Mouse (Mus musculus) forelimb bud, embryonic 11.5 days (tissue): Measurements from ENCODE around the gene Mfsd2a.
"Not testable (repeated sequence)": the region's sequence is repeated elsewhere in the genome, so short reads cannot be mapped to it uniquely, and the experiment has no call there.

ENCODE experiments used
- DNase-seq: peaks from one replicate; pipeline ENCODE4 v3.0.0-alpha.2; 2012; ENCODE audit warnings: low read depth, low spot score

Mfsd2a gene

DNA sequence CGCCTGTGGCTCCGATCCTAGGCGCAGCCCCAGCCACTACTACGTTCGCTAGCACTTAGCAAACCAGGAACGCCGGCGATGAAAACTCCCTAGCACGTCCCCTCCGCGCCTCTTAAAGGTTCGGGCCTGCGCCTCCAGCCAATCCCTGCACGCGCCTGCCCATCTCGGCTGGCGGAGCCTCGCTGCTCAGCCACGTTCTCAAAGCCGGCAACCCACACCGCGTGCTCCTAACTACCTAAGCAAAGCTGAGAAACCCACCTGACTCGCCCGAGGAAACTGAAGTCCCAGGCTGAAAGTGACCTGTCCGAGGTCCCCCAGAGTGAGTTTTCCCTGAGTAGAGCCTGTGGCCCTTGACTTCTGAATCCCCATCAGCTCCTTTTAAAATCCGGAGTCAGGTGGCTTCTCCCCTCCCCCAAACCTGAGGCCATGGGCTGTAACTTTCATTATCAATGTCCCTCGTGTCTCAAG is at the start of gene Mfsd2a:
Gene Mfsd2a, minus strand, starts transcription at position 89 of the 468 bp plus-strand sequence.
- peak; percentile 80 for DNase-seq

DNA sequence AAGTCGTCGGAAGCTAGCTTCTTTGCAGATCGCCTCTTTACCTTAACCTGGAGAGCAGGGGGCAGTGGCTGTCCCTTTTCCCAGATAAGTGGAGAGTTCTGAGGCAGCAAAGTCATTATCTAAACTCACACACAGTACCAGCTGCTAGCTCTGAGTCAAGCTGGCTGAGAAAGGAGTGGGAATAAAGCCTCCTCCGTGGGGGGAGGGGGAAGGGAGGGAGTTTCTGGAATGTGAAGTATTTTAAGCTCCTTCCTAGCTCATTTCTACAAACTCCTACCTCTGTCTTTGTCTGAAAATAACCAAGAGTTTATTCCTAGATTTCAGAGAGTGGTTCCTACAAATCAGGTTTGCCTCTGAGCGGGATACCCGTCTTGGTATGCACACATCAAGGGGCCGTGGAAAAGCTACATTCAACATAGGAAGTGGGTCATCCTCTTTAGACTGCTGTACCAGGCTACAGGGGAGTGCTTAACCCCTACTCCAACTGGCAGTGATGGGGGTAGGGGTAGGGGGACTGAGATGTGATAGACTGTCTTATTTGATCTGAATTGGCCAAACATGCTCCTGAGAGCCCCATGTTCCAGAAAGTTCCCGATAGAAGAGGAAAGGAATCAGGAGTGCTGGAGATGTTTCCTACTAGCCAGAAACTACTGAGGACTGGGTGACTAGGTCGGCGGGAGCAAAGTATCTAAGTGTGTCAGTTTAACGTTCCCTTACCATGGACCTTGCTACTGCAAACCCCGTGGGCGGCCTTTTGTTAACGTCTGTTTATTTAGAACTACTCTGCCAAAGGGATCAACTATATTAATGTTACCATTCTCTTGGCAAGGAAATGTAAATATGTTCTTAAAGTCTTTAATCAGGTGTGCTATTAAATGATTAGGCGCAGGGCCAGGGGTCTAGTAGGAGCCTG is 44.3 kb upstream of the Mfsd2a start:
- no peak for DNase-seq

DNA sequence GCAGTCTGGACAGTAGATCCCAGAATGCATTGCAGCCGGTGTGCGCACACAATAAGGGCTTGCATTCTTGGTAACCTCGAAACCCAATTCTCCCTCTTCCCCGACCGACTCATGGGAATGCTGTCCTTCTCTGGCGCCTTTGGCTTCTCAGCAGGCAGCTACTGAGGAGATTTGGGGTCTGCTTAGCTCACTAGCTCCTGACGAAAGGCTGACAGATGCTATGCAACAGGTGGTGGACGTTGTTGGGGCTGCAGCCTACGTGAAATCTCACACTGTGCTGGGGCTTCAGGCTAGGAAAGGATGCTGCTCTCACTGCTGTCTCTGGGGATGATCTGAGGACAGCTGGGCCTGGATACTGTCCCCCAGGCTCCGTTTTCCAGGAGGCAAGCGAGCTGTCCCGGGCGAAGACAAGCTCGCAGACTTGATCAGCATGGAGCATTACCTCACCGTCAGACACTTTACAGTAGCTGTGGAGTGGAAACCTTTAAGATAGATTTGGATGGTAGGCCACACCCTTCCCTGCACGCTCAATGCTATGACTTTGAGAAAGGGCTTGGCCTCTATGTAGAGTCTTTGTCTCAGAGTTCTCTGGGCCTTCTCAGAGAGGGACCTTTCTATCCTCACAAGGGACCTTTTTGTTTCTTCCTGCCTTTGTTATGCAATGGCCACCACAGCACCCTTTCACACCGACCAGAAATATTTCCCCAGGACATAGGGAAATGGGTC is 39.8 kb upstream of the Mfsd2a start:
- DNase-seq = no peak

DNA sequence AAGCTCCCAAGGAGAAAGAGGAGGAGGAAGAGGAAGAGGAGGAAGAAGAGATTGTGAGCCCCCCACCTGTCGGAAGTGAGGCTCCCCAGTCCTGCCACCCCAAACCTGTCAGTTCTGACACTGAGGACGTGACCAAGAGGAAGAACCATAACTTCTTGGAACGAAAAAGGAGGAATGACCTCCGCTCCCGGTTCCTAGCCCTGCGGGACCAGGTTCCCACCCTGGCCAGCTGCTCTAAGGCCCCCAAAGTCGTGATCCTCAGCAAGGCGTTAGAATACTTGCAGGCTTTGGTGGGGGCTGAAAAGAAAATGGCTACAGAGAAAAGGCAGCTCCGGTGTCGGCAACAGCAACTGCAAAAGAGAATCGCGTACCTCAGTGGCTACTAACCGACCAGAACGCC is 39.1 kb upstream of the Mfsd2a start:
- DNase-seq = no peak

DNA sequence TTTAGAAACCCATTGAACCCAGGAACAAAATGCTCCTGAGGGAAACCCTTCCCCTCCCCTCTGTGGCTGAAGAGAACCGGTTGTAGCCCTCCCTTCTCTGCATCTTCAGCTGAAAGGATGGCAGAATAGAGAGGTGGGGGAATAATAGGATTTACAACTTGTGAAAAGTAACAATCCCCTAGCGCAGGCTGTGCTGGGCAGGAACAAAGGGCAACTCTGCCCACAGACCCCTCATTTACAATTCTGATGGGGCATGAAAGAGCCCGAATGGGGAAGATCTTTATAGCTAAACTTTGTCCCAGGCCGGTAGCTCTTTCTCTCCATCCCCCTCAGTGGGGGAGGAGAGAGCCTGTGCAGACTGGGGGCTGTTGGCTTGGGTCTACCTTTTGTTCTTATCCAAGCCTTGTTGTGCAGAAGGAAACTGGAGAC is 38.3 kb upstream of the Mfsd2a start:
- no peak for DNase-seq

DNA sequence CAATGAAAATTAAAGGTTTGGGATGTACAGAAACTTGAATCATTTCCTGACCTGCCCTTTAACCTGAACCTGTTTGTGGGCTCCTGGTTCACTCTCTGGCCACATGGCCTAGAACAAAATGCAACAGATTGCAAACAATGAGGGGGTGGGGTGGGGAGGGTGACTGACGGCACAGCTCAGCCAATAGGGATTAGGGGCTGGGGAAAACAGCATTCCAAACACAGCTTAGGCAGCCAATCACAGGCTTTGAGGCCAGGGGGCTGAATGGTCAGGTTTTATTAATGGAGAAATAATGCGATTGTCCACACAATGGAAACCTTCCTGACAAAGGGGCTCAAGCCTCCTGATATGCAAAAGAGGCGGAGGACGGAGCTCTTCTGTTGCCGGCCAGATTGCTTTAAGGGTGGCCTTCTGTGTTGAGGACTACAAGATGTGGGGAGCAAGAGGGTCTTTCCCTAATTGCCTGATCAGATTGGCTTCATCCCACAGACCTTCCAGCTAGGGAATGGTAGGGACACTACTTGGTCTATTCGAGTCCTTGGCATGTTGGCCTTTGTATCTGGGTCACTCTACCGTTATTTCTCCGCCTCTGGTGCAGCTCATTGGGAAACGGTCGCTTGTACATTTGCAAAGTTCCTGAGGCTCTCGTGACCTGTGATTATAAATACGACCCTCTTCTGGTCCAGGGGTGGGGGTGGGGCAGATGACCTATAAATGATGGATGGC is 37.7 kb upstream of the Mfsd2a start:
- peak; percentile 85 for DNase-seq

DNA sequence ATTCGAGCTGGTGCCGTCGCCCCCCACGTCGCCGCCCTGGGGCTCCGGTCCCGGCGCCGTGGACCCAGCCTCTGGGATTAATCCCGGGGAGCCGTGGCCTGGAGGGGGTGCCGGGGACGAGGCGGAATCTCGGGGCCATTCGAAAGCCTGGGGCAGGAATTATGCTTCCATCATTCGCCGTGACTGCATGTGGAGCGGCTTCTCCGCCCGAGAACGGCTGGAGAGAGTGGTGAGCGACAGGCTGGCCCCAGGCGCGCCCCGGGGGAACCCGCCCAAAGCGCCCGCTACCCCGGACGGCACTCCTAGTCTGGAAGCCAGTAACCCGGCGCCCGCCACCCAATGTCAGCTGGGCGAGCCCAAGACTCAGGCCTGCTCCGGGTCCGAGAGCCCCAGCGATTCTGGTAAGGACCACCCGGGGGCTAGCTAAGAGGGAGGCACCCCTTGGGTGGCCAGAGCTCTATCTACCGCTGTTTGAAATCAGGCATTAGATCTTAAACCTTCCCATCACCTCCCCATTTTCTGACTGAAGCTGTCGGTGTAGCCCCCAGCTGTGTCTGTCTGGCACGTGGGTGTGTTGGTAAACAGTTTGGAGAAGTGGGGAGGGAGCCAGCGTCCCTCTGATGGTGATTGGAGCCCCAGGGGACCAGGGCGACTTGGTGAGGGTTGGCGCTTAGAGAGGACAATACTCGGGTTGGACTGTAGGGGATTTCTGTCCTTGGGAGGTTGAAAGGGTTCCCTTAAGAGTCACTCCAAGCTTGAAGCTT is 35.8 kb upstream of the Mfsd2a start:
- no peak for DNase-seq

DNA sequence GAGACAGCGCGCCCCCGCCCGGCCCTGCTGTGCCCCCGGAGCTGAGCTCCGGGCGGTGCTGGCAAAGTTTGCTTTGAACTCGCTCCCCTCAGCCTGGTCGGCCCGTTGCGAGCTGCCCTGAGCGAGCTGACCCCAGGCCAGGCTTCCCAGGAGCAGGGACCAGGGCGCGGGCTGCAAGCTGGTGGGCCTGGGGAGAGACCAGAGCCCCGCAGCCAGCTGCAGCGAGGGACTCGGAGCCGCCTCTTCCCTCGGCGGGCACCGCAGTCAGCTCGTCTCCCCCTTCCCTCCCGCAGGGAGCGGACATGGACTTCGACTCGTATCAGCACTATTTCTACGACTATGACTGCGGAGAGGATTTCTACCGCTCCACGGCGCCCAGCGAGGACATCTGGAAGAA is 35.2 kb upstream of the Mfsd2a start:
- no peak for DNase-seq

DNA sequence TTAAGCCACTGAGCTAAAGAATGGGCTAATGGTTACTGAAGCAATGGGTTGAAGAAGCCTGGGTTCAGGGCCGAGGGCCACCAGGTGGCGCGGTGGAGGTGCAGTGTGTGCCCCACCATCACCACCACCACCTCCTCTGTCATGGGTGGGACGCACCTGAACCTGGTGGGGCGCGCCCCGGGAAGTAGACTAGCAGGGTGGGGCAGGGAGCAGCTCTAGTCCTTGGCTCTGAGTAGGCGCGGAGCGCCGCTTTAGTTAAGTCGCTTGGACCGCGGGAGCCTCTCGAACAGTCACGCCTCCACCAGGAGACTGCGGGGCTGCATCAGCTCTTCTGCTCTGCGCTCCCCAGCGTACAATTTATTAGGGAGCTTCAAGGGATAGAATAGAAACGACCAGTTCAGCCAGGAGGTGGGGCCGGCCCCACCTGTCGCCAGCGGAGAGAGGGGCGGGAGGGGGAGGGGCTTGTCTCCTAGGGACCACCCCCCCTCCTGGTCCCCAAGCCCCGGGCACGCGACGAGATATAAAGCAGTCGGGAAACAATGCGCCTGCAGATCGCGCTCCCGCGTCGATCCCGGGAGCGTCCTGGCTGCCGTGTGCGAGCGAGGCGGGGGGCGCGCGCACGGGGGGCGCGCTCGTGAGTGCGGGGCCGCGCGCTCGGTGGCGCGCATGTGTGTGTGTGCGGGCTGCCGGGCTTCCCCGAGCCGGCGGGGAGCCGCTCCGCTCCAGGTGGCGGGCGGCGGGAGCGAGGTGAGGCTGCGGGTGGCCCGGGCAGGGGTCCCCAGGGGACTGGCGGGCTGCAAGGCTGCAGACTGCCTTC is 34.6 kb upstream of the Mfsd2a start, which contains the start of gene Mycl:
Gene Mycl, plus strand, starts transcription at position 249 of the 817 bp plus-strand sequence.
- DNase-seq = peak; percentile 82

DNA sequence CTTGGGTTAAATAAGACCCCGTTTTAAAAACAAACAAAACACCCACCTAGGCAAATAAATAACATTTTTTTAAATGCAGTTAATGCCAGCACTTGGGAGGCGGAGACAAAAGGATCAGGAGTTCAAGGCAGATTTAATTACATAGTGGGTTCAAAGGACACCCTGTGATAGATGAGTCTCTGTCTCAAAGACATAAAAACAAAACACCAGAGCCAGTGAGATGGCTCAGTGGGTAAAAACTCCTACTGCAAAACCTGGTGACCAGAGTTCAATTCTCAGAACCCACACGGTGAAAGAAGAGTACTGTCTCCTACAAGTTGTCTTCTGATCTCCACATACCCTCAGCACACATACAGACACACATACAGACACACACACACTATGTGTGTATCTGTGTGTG is 31.3 kb upstream of the Mfsd2a start:
- no peak for DNase-seq

DNA sequence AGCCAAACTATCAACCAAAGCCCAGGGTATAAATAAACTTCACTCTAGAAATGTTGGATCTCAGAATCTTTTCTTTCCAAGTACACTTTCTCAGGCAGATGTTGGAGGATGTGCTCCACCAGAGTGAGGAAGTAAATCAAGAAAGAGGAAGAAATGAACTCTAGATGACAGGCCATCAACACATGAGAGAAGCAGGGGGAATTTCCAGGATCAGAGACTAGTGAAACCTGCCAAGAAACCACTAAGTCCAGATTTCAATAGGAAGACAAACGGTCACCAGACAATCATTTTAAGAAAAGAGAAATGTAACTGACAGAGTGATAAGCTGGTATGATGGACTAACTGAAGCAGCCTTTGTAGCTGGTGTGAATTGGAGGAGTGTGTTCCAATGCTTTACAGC is 30.2 kb upstream of the Mfsd2a start:
- no peak for DNase-seq

DNA sequence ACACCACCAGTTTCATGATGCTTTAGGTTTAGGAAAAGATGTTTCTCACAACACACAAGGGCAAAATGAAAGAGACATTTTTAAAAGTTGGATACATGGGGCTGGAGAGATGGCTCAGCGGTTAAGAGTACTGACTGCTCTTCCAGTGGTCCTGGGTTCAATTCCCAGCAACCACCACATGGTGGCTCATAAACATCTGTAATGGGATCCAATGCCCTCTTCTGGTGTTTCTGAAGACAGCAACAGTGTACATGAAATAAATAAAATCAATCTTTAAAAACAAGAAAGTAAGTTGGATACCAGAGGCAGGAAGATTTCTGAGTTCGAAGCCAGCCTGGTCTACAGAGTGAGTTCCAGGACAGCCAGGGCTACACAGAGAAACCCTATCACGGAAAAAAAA is 27.0 kb upstream of the Mfsd2a start:
- DNase-seq = not testable (repeated sequence)

DNA sequence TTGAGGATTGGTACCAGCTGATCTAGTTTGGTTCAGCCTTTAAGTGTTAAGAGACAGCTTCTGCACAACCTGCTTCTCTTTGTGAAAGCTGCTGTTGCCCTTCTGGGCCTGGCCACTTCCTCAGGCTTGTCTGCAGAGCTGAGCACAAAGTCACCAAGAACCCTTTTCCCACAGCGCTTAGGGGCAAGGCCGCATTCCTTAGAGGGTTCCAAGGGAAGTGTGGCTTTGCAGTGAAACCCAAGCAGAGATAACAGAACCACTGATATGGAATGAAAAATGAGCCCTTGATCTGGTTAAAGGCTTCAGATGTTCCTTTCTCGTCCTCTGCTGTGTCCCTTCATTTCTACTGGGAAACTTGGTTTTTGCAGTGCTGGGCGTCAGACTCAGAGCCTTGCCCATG is 26.4 kb upstream of the Mfsd2a start:
- no peak for DNase-seq

DNA sequence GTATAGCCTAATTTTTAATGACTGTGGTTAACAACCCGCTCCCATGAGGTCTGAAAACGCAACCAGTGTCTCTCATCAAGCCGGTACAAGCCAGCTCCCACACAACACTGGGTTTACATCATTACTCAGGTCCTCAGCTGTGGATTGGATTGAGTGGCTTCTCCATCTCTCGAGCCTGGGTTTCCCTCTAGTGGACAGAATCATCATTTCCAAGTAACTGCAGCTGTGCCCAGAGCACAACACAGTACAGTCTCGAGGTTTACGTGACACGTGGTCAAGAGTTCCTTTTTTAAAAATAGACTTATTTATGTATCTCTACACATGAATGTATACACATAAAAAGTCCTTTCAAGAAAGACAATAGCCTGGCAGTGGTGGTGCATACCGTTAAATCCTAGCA is 24.1 kb upstream of the Mfsd2a start:
- peak; percentile 58 for DNase-seq

DNA sequence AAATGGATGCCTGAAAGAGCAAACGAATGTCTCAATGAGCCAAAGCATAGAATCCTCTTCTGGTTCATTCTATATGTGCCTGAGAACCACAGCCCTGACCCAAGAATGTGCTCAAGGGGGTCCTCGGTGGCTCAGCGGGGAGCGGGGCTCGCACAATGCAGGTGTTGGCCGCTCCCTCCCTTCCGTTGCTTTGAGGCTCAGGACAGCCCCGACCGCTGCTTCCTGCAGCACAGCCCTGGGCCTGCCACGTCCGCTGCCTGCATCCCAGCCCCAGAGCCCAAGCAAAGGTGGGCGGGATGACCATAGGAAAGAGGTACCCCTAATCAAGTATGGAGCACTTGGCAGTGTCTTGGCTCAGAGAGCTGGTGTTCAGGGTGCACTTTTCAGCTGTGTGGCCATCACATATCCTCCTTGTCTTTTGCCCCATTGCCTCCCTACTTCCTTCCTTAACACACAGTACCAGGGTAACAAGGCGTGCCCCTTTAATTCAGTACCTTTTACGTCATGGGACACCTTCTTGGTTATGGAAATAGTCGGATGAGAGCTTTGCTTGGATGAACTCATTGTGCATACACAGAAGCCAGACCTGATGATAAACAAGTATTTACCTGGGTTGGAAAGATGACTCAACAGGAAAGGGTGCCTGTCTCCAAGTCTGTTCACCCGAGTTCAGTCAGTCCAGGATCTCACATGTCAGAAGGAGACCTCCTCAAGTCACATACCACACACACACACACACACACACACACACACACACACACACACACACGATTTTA is 22.7 kb upstream of the Mfsd2a start:
- DNase-seq = no peak

DNA sequence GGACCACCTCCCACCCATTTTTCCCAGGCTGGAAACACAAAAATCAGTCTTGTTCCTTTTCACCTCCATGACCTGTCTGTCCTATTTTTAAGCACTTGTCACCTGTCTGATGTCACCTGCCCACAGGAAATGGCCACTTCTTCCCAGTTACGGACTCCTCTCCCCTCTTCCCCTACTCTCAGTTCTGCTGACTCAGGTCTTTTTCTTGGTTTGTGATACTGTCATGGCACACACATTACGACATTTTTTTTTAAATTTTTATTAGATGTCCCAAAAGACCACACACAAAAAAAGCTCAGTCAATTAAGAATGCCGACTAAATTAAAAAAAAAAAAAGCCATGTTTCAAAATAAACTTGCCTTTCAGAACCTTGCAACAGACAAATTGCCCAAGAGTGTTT is 21.5 kb upstream of the Mfsd2a start:
- no peak for DNase-seq

DNA sequence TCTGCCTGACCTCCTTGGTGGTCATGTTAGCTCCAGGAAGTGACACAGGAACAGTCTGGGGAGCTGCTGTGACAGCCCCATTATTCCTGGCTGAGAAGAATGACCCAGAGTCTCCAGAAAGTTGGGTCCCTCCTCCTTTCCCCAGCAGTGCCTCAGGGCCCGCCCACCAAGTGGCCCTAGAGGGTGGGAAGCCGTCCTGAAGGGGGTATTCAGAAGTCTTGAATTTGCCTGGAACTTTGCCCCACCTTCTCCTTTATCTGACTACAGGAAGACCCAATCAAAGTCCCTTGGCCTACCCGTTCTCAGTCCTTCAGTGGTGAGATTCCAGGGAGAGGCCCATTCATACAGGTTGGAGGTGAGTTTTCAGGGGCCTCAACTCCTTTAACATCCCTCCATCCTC is 20.9 kb upstream of the Mfsd2a start:
- no peak for DNase-seq

DNA sequence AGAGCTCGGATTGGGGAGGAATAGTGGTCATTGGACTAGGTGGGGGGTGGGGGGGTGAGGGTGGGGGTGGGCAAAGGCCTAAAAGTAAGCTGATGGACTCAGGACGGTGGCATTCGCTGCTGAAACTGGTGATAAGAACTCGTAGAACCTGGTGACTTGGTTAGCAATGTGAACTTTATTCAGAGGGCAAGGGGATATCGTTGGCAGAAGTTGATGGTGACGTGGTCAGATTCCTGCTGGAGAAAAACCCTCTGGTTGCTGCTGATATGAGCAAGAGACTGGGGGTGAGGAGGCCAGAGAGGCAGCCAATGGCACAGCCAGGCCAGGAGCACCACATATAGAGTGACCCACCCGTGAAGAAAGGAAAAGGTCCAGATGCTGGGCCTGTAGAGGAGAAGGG is 20.2 kb upstream of the Mfsd2a start:
- no peak for DNase-seq

DNA sequence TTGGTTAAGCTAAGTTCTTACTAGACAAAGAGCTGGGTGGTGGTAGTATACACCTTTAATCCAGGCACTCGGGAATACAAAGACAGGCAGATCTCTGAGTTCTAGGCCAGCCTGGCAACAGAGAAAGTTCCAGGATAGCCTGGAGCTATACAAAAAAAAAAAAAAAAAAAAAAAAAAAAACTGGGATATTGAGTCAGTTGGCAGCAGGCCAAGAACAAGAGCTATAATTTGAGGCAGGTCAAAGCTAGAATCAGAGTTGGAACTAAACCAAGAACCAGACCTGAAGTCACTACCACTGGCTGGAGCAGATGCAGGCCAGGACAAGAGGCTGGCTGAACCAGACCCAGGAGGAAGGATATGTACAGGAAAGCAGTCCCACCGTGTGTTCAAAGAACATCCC is 19.7 kb upstream of the Mfsd2a start:
- DNase-seq = no peak

DNA sequence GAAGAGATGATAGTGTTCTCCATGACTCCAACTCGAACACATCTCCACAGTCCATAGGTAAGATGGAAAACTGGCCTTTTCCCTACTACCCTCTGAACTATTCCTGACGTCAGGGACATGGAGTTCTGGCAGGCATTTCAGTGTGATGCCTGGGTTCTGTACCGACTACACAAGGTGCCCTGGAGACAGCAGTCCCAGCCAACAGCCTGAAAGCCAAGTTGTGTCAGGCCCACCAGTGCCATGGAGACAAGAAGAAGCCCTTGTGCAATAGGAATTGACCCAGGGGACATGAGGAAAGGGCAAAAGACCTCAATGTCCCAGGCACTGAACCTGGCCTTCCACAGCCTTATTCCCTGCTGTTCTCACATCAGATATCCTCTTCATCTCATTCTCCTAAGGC is 18.8 kb upstream of the Mfsd2a start:
- no peak for DNase-seq
